Mouse (Mus musculus) cerebellum, adult 8-10 months (tissue): ENCODE results near the gene Pea15a.

Source experiments
- DNase-seq: peaks from one replicate; pipeline ENCODE4 v3.0.0; 2022

Pea15a gene

GRCm38 (mm10) chr1:172204814-172205740, 1.5 kb downstream of the Pea15a start:
- peak; percentile 67 for DNase-seq

DNA sequence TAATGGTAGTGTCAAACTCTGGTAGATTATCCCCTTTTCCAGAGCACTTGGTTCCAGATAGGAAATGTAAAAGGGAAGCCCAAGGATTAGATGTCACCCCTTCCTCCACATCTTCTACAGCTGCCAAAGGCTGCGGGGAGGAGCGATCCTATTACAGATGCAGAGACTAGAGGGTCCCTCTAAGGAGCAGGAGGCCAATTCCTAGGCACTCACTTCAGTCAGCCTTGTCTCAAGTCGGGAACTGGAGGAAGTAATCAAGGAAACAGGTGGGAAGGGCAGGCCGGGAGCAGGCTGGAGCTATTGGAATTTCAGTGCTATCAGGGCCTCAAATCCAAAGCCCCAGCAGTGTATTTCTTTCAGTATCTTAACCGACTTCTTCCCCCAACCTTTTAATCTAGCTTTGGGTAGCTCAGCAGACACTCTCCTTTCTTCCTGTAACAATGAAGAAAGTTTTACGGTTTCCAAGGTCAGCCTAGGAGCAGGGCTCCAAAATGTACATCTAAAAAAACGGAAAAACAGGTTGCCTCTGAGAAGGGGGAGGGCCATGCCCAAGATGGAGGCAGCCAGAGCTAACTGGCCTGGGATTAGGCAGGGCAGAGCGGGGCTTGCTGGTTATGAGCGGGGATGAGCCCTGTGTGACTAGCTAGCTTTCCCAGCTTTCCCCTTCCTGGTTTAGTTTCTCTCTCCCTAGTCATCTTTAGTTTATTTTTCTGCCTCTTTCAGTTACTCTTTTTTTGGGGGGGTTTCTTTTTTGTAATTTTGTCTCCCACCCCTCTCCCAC, 2.4 kb downstream of the Pea15a start:
- DNase-seq, result no peak

GRCm38 (mm10) chr1:172203566-172203965, 3.0 kb downstream of the Pea15a start:
- no peak for DNase-seq

GRCm38 (mm10) chr1:172202894-172203522, 3.6 kb downstream of the Pea15a start:
- DNase-seq, result no peak

DNA sequence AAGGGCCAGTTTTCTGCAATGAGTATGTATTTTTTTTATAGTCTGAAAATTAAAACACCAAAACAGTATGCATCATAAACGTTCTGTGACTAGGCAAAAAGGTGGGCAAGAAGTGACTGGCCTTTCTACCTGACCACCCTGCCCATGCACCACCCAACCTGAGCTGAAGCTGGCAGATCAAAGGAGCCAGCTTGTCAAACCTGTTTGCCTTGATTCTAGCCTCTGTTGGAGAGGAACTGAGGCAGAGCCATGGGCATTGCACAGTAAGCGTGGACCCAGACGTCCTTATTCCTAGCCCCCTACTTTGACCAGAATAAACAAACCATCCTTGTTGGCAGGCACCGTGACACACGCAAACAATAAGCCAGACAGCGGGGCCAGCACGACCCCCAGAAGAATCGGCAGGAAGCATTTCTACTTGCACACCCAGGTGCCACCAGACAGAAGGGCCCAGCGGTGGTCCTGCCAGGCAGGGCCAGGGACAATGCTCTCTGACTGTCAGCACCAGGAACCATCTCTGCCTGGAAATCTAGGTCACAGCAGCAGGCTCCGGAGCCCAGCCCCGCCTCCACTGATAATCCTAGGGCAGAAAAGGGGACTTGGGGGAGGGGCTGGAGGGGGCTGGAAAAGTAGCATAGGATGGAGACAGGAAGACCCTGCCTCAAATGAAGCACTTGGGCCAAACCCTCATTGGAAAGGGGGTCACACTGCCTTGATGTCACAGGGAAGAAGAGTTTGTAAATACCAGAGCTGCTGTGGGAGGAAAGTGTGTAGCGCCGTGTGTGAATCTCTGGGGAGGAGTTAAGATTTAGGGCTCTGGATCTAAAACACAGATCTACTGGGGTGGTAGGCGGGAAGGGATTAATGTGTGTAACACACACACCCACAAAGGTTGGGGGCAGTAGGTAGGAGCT, 4.4 kb downstream of the Pea15a start:
- DNase-seq, result peak; percentile 79

DNA sequence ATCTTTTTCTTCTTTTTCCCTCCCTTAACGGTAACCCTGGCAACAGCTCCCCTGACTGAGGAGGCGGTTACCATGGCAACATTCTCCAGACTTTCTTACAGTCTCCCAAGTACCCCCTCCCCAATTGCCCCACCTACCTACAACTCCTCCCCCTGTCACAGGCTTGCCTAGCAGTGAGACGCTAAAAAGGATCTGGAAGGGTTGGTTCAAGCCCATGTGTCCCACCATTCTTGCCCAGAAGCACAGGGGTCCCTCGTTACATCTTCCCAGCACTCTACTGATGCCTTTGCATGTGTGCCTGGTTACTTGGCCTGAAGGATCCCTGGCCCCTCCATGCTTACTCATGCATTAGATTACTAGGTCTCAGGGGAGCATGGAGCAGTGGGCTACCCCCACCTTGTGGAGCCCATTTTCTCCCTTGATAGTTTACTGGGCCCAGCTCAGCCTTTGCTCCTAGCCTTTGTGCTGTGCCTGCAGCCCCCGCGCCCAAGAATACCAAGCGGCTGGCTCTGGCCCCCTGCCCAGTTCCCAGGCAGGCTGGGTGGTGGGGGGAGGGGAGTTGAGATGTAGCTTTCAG, 5.6 kb downstream of the Pea15a start:
- peak; percentile 60 for DNase-seq

- no peak for DNase-seq
Measured at GRCm38 (mm10) chr1:172200161-172200560, 6.4 kb downstream of the Pea15a start.

DNA sequence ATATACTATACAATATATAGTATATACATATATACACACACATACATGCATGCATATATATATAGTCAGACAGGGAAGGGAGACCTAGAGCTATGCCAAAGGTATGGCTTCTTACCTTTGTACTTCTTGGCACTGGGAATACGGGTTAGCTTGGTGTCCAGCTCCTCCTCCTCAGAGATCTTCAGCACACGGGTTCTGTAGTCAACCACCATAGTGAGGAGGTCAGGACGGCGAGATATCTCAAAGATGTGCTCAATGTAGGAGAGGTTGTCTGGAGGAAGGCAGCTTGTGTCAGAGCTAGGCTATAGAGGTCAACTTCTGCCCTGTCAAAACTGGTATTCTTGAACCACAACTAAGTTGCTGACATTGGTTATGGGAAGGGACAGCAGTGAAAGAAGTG, 7.6 kb downstream of the Pea15a start:
- no peak for DNase-seq

DNA sequence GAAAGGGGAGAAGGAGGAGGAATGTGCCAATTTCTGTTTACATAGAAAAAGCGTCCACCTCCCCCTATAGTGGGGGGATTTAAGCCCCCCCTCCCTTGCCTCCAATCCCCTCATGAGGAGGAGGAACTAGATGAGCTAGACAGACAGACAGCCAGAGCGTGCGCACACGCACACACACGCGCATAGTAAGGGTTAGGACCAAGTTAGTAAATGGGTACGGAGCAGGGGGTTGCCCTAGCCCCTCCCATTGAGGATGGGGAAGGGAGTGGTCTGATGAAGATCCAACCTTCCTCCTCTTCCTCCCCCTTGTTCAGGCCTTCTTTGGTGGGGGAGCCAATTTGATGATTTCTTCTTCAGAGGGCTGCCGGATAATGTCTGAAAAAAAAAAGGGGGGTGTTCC, 8.3 kb downstream of the Pea15a start:
- DNase-seq, result no peak

GRCm38 (mm10) chr1:172197851-172198250, 8.8 kb downstream of the Pea15a start:
- peak; percentile 56 for DNase-seq

- DNase-seq, result no peak
Measured at GRCm38 (mm10) chr1:172197146-172197545, 9.5 kb downstream of the Pea15a start.

DNA sequence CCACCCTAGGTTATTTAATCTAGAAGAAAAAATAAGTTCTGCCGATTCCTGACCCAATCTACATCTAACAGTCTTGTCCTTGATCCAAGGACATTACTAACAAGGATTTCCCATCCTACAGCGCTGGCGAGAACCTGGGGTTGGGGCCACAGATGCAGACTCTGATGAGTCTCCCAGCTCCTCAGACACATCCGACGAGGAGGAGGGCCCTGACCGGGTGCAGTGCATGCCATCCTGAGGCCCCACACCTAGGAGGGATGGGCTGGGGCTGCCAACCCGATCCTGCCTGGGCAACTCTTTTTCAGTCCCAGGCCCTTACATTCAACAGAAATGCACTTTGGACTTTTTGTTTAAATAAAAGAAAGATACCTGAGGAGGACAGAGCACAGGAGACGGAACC, 12.2 kb downstream of the Pea15a start:
- no peak for DNase-seq

DNA sequence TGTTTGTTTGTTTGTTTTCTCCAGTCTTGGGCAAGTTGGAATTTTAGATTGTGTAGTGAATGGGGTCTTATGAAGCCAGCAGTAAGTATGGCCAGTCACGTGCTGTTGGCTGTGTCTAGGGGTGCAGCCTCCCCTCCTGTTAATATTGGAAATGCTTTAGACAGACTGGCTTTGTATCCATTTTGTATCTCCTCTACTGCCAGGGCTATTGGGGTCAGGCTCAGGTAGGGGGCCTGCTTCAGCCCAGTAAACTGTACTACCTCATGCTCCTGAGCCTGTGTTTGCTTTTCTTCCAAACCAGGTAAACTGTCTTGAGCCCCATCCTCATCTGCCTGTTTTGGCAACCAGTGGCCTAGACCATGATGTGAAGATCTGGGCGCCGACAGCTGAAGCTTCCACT, 14.4 kb downstream of the Pea15a start:
- no peak for DNase-seq

DNA sequence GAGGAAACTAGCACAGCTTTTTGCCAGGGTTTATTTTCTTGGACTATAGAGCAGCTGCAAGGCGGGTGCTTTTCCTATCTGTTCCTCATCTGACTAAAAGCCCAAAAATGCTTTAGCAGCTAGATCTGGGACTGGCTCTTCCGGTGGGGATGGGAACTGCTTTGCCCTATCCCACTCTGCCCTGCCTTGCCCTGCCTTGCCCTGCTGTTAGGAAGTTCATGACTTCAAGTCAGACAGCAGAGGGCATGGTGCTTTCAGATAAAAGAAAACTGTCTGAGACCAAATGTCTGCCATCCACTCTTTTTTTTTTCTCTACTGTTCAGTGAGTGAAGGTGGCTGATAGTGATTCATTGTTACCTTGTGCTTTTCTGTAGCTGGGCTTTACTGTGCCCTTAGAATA, 15.0 kb downstream of the Pea15a start:
- DNase-seq, result no peak

GRCm38 (mm10) chr1:172188891-172189290, 17.7 kb downstream of the Pea15a start:
- DNase-seq, result no peak

DNA sequence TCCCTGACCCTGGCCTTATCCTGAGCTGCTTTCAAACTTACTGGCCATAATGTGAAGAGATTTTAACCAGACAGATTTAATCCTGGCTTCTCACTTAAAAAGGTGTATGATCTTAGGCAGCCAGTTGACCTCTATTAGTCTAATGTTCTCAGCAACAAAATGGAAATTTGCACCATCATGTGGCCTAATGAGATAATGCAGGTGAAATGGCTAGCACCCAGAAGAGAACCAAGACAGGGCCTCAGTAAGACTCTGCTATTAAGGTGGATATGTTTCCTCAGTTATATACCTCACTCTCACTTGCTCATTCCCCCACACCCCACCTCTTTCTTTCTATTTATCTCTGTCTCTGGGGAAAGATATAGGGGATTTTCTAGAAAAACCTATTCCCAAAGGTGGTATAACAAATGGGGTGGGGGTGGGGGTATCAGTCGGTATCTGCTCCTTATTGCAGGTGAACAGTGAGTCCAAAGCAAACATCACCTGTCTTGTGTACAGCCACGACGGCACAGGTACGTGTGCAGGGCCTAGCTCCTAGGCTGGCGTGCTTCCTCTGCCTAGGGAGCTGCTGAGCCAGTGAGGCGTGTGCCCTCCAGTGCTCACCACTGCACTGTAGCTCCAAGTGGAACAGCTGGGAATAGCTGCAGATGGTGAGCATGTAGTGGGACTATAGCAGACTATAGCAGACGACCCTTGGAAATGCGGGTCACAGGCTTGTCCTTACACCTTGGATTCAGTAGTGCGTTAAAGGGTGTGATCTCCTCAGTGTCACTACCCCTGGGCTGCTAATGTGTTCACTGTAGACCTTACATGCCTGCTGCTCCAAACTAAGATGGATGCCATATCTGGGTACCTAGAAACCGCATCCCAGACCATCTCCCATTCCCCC, 20.0 kb downstream of the Pea15a start:
- no peak for DNase-seq

- no peak for DNase-seq
Measured at GRCm38 (mm10) chr1:172183915-172184314, 22.7 kb downstream of the Pea15a start.

DNA sequence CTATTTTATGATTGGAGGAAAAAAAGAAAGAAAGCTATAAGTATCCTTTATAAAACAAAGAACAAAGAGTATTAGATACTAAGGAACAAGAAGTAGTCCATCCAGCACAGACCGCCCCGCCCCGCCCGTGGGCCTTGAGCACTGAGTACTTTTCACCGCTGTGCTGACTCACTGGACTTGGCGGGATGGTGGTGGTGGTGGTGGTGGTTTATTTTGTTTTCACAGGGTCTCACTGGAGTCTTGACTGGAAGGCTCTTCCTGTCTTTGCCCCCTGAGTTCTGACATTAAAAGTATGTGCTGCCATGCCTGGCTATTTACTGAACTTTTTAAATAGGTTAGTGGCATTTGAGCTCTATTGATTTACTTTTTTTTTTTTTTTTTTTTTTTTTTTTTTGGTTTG, 23.5 kb downstream of the Pea15a start:
- no peak for DNase-seq

GRCm38 (mm10) chr1:172181777-172182176, 24.8 kb downstream of the Pea15a start:
- DNase-seq, result no peak

- no peak for DNase-seq
Measured at GRCm38 (mm10) chr1:172180881-172181280, 25.7 kb downstream of the Pea15a start.

DNA sequence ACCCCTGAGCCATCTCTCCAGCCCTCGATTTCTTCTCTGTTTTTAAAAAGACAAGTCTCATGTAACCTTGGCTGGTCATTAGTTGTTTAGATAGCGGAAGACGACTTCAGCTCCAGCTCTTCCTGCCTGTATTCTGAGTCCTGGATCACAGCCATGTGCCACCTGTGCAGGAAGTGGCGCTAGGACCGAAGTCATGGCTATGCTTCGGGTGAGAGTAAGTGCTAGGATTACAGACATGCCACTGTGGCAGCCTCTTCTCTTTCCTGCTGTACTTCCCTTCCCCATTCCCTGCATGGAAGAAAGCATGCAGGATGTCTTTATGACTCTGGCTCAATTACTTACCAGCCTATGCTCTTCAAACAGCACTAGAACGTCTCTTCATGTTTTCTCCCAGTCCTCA, 27.5 kb downstream of the Pea15a start:
- no peak for DNase-seq
